Comparison of ENCODE assay signal across 18 mouse cellular contexts in the genomic region with DNA sequence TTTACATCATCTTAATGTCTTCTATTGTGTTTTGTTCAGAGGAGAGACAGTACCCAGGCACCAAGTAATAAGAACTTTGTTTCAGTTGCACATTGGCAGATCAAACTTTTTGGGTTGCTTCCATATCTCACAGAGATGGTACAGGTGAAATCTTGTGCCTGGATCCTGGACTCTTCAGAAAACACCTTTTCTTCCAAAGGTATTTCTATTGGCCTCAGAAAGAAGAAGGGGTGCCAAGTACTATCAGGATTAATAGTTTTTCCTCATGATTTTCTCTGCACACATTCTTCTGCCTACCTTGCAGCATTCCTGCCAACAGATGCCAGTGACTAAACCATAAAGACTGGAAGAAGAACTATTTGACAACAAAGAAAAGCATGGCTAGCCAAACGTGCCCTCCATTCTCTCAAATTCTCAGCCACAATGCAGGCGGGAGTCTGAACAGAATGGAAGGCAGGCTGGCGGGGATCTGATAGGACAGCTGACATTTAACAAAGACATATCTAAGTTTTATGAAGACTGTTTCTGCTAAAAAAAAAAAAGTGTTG.
A peak's percentile ranks its signal among the peaks of the same experiment; 100 is the strongest.
DNase-seq lines count a peak whose midpoint lies in the region; ATAC-seq and TF ChIP-seq lines count a peak whose summit lies in the region.
"Had no signal": no experiment of that assay in that cellular context is flagged by ENCODE, and none has a peak within 500 bp of the region (broad histone marks: within the 10 kb centered on the region; RNA-seq: fewer than 3 reads in every experiment).

No protein-coding gene starts in this region.

- in situ Hi-C loops in Patski (cut with MboI; ENCODE audit: low pct_unique_long_range_greater_than_20kb) = no loop called here

- peak; percentile 54 for ATAC-seq in Patski
- ATAC-seq: forebrain, embryonic 14.5 days; forebrain, embryonic 16.5 days had no signal

- peak; percentile 67 for DNase-seq in Muller cell, postnatal 12 days (ENCODE audit: inconsistent ontology term)
- no peak for DNase-seq in Patski (ENCODE audit: low read depth, low spot score)
- DNase-seq in gonadal fat pad, adult 2 months (ENCODE audit: low read depth) = peak; percentile 75
- DNase-seq in spleen, postnatal 14 days (ENCODE audit: low spot score in 2 of 2) = no peak
- no peak for DNase-seq in adrenal gland, adult 8-10 months
- DNase-seq: adrenal gland, adult 2 months; adrenal gland, postnatal 14 days; adrenal gland, postnatal 36 days; cerebellum, adult 11-12 months; cerebellum, adult 8-10 months; cerebellum, adult 9-11 months; cerebellum, postnatal 14 days; cerebellum, postnatal 36 days; embryo, embryonic 11 days had no signal

- POLR2A ChIA-PET in Patski (lab: Charles Lee) = no interaction called here

- no peaks in the 10 kb centered on the region for H3K27me3 ChIP-seq in Patski
- H3K27me3 ChIP-seq: embryonic facial prominence, embryonic 13.5 days; embryonic facial prominence, embryonic 15.5 days had no signal

- CTCF ChIA-PET in Patski (lab: Charles Lee) = no interaction called here

- no peak for TF ChIP-seq CTCF in Patski (IDR thresholded peaks at IDR 0.05)

Comparison
In these comparisons a context has a peak if more than half of its experiments do, and no peak if none do; other contexts are left out.
1. DNase-seq: peak in Muller cell, postnatal 12 days (single experiment) and gonadal fat pad, adult 2 months (single experiment); none in Patski (single experiment), spleen, postnatal 14 days (0 of 2) and adrenal gland, adult 8-10 months (single experiment).